13 mouse cellular contexts compared by ENCODE assay signal in the genomic region with DNA sequence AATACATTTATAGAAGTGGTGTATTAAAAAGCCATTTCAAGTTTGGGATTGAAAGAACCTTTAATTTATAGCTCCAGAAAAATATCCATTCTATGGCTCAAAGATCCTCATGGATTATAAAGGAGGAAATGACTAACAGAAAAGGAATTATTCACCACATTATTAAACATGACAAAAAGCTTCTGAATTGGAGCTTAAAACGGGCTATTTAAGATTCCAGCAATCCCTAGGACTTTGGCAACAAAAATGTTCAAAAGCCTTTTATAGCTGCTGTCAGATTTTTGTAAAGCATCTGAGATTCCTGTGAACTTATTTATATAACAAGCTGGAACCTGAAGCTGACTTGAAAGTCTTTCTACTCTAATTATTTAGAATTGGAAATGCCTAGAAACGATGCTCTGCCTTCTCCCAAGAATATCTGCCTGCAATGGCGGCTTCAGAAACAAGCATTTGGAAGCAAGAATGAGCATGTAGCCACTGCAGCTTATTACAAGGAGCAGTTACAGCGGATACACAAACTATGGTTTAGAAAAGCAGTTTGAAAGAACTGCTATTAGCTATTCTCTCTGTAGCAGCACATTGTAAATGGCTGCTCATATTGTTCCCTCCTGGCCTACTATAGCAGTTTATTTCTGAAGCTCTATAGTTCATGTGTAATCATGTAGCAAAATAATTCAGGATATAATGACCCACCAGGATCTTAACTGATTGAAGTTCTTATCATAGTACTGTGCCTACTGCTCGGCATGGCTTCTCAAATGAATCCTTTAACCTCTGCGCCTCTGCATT.
DNase-seq lines count a peak whose midpoint lies in the region; ATAC-seq lines count a peak whose summit lies in the region.
"Had no signal": no experiment of that assay in that cellular context is flagged by ENCODE, and none has a peak within 500 bp of the region (broad histone marks: within the 10 kb centered on the region; RNA-seq: fewer than 3 reads in every experiment).

No protein-coding gene starts in this region.

- no peak overlapping the region for H3K4me3 ChIP-seq in forebrain, embryonic 14.5 days (ENCODE audit: low read depth, low read length)

- H3K27me3 ChIP-seq in forebrain, embryonic 14.5 days (replicated peaks; ENCODE audit: control insufficient read depth, insufficient read depth, low read length), result no peaks in the 10 kb centered on the region

- 12% methylated on average over 6 of the region's 6 CpGs for WGBS in forebrain, embryonic 14.5 days

- H3K4me1 ChIP-seq in forebrain, embryonic 14.5 days (ENCODE audit: control insufficient read depth, insufficient read depth, low read length), result peaks cover 5% of the 10 kb centered on the region

- H3K36me3 ChIP-seq in forebrain, embryonic 14.5 days (ENCODE audit: control insufficient read depth, insufficient read depth, low read length), result no peaks in the 10 kb centered on the region

- no peak overlapping the region for H3K4me2 ChIP-seq in forebrain, embryonic 14.5 days (ENCODE audit: low read length)
- H3K4me2 ChIP-seq: liver, embryonic 11.5 days had no signal

- H3K27ac ChIP-seq in forebrain, embryonic 14.5 days (ENCODE audit: low read depth, low read length), result no peak overlapping the region

- peak; percentile 3 for DNase-seq in layer of hippocampus, adult 11-12 months (ENCODE audit: low spot score)
- no peak for DNase-seq in layer of hippocampus, postnatal 10 days (ENCODE audit: low spot score in 2 of 2)
- peak; percentile 73 for DNase-seq in brain, adult 2 months (ENCODE audit: low read depth, low spot score)
- DNase-seq in forebrain, embryonic 14.5 days (ENCODE audit: low spot score), result peak; percentile 53
- peak; percentile 27 to 56 for DNase-seq in left cerebral cortex, postnatal 25 days (ENCODE audit: low spot score in 2 of 2)
- DNase-seq in natural killer cell, adult 2 months (ENCODE audit: low spot score in 2 of 2), result no peak
- DNase-seq in kidney, postnatal 36 days, result no peak
- DNase-seq in embryo, embryonic 10.5 days (ENCODE audit: low spot score), result no peak
- DNase-seq: heart, postnatal 4 days; thymus, postnatal 4 days had no signal

- ATAC-seq in forebrain, embryonic 14.5 days, result peak; percentile 65
- ATAC-seq: intestine, embryonic 16.5 days; lung, postnatal 0 days had no signal

- intact Hi-C loops in left cerebral cortex, postnatal 25 days (cut with DNase I), result no loop called here

- H3K9me3 ChIP-seq in forebrain, embryonic 14.5 days (replicated peaks; ENCODE audit: control insufficient read depth, low read length), result no peaks in the 10 kb centered on the region

- H3K9ac ChIP-seq in forebrain, embryonic 14.5 days (ENCODE audit: low read length), result no peak overlapping the region

Comparison
In these comparisons a context has a peak if more than half of its experiments do, and no peak if none do; other contexts are left out.
1. DNase-seq: peak in layer of hippocampus, adult 11-12 months (single experiment), brain, adult 2 months (single experiment), forebrain, embryonic 14.5 days (single experiment) and left cerebral cortex, postnatal 25 days (2 of 2); none in layer of hippocampus, postnatal 10 days (0 of 2), natural killer cell, adult 2 months (0 of 2), kidney, postnatal 36 days (0 of 2) and embryo, embryonic 10.5 days (single experiment).